Mouse (Mus musculus): ENCODE measurements around the gene Sept1.

DNA sequence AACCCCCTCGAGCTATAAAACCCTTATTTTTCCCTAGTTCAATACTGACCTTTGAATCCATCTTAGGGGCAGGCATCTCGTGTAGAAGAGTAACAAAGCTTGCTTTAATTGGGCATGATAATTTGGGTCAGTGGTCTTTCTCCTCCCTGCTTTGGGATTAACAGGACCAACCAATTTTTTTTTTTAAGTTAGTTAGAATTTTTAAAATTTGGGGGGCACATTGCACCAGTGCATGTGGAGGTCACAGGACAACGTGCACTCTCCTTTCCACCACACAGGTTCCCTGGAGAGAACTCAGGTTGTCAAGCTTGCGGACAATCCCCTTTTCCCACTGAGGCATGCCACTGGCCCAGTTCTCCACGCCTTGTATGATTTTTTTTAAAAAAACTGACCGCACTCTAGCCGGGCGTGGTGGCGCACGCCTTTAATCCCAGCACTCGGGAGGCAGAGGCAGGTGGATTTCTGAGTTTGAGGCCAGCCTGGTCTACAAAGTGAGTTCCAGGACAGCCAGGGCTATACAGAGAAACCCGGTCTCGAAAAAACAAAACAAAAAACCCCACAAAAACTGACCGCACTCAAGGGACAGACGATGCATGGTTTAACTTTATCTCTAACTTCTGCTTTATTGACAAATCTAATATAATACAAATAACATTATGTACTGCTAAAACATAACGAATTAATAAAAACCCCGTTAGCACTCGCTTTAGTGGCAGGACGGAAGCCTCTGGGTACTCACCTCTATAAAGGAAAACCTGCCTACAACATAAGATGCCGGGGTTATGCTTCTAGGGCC, 906 bp downstream of the Sept1 start:
- no peak for TF ChIP-seq CTCF (IDR thresholded peaks at IDR 0.05; ENCODE audit: borderline replicate concordance, control insufficient read depth, extremely low read depth, insufficient read depth, low read length, poor library complexity)
- TF ChIP-seq POLR2A (IDR thresholded peaks at IDR 0.05; ENCODE audit: control insufficient read depth, extremely low read depth, insufficient read depth, low read length, poor library complexity) = no peak
